Mouse (Mus musculus): ENCODE data around the gene Ldb2.

GRCm38 (mm10) chr5:44641060-44641459 is 158.4 kb downstream of the Ldb2 start:
- no peak for TF ChIP-seq GATA2 (IDR thresholded peaks at IDR 0.05; ENCODE audit: borderline replicate concordance, low read depth, low read length)
- no peak for TF ChIP-seq CTCF (IDR thresholded peaks at IDR 0.05; ENCODE audit: low read depth, low read length)

Data from G1E (cell line).